Mouse (Mus musculus): ENCODE measurements around the gene Mbd4.
A peak's percentile ranks its signal among the peaks of the same experiment; 100 is the strongest.

- TF ChIP-seq EP300 (IDR thresholded peaks at IDR 0.05; ENCODE audit: low read depth) (peak; percentile 63; the same call in 1 of the 2 replicates), CTCF (IDR thresholded peaks at IDR 0.05; ENCODE audit: low read depth) (no peak)
These were observed 27.6 kb upstream of the Mbd4 start for GRCm38 (mm10) chr6:115880751-115881150.

Measured in liver, postnatal 0 days (tissue).